Mouse (Mus musculus) liver, adult 2 months (tissue): ENCODE measurements around the gene Heca.

Experiments used
- CTCF ChIP-seq: fragments of 200-500 bp; IDR thresholded peaks from 2 replicates; pipeline ENCODE4 v1.5.1; 2011; ENCODE audit warnings: low read depth, low read length, control low read depth
- POLR2A ChIP-seq: fragments of 200-500 bp; IDR thresholded peaks from 2 replicates; pipeline ENCODE4 v1.6.1; 2011; ENCODE audit warnings: low read length, control low read depth; ENCODE audit not compliant: insufficient read depth; ENCODE audit errors: extremely low read depth

DNA sequence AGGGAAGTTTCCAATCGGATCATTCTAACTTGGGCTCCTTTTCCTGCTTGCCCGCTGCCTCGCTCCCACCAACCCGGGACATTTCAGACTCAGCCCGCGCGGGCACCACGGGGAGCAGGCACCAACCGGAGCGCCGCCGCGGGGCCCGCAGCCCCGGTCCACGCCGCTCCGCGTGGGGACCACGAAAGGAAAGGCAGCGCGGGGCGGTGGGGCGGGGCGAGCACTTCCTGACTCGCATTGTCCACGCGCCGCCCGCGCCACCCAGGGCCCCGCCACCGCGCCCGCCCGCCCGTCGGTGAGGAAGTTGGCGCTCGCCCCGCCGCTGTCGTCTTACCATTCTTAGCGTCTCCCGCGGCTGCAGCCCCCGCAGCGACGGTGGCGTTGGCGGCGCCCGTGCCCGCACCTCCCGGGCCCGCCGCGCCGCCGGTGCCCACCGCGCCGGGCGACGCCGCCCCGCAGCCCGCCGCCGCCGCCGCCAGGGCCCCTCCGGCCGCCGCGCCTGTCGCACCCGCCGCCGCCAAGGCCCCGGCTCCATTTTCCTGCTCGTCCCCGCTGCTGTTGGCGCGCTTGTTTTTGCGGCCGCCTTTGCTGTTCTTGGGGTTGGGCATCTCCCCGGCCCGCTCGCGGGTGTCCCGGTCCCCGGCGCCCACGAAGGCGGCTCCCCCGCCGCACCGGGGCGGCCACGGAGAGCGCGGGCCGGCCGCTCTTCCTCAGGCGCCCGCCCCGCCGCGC, 526 bp downstream of the Heca start:
- no peak for TF ChIP-seq POLR2A
- TF ChIP-seq CTCF, result no peak
